Mouse (Mus musculus) CH12.LX (cell line): ENCODE results near the gene Tmem56.

Experiments
- CHD1 ChIP-seq: IDR thresholded peaks from 2 replicates; pipeline ENCODE4 v1.6.1; 2012; ENCODE audit warnings: low read depth, low read length, improper control_type of control experiment, inconsistent platforms
- CHD2 ChIP-seq: IDR thresholded peaks from 2 replicates; pipeline ENCODE4 v1.6.1; 2011; ENCODE audit warnings: low read length, improper control_type of control experiment
- IRF4 ChIP-seq: IDR thresholded peaks from 2 replicates; pipeline ENCODE4 v1.6.1; 2014; ENCODE audit warnings: low read depth, mild to moderate bottlenecking, inconsistent platforms, low read length, improper control_type of control experiment
- POLR2A ChIP-seq: IDR thresholded peaks from 2 replicates; pipeline ENCODE4 v1.6.1; 2011; ENCODE audit warnings: low read depth, mild to moderate bottlenecking, improper control_type of control experiment, low read length
- TCF12 ChIP-seq: IDR thresholded peaks from 2 replicates; pipeline ENCODE4 v1.6.1; 2014; ENCODE audit warnings: low read depth, mild to moderate bottlenecking, inconsistent platforms, low read length, improper control_type of control experiment
- USF1 ChIP-seq: IDR thresholded peaks from 2 replicates; pipeline ENCODE4 v1.6.1; 2014; ENCODE audit warnings: low read depth, mild to moderate bottlenecking, inconsistent platforms, low read length, improper control_type of control experiment

DNA sequence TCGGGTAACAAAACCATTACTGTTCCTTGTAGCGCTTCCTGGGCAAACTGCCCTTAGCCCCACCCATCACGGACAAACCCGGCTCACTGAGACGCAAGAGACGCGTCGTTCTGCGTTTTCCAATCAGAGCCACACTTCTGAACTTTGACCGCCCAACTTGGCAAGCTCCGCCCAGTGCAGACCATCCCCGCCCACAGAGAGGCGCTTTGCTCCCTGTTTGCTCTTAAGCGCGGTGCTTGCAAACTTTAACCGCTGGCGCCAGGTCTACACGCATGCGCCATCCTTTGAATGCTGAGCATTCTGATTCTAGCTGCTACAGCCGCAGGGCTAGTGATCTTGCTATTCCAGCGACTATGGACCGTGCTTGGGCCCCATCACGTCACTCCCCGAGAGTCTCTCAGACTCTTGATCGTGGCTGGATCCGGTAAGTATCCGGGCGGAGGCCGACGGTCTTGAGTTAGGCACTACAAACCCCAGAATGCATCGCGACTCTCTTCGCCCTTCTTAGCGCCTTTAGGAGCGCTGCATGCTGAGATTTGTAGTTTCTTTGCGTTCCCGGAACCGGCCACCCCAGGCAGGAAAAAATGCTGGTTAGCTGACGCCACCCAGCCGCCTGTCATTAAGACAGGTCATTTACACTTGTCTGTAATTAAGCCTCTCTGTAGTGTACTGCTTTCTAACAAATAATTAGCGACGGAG lies 8.8 kb upstream of the Tmem56 start, which contains the start of gene Alg14:
- TF ChIP-seq CHD1 (no peak), CHD2 (no peak; the same call in 1 of the 2 replicates), POLR2A (peak; percentile 94), TCF12 (peak; percentile 86; the same call in 1 of the 2 replicates), IRF4 (peak; percentile 9; the same call in 1 of the 2 replicates), USF1 (no peak)
